Mouse (Mus musculus) cerebellum, adult 2 months (tissue): ENCODE measurements around the gene Mtap. TPM values are rescaled to one million over a fixed set of nuclear protein-coding genes. Genes with fewer than 3 reads are reported as not detected.

ENCODE experiments used
- DNase-seq, 2 experiments: peaks; one replicate each; pipeline ENCODE4 v3.0.0; 2021
- H3K27ac ChIP-seq: fragments of 200-500 bp; 2 replicates; pipeline ENCODE4 v1.5.1; 2012; ENCODE audit warnings: low read length, control low read depth, inconsistent platforms; ENCODE audit not compliant: insufficient read depth
- H3K27me3 ChIP-seq: fragments of 200-500 bp; 2 replicates; pipeline ENCODE4 v1.6.1; 2012; ENCODE audit warnings: inconsistent platforms, mild to moderate bottlenecking, low read length, moderate library complexity; ENCODE audit not compliant: control insufficient read depth, insufficient read depth
- H3K4me1 ChIP-seq: fragments of 200-500 bp; 2 replicates; pipeline ENCODE4 v1.6.1; 2011; ENCODE audit warnings: low read length; ENCODE audit not compliant: control insufficient read depth, insufficient read depth
- H3K4me3 ChIP-seq: fragments of 200-500 bp; replicated peaks from 2 replicates; pipeline ENCODE3; 2011; ENCODE audit warnings: mild to moderate bottlenecking, low read depth, low read length, control low read depth; ENCODE audit not compliant: insufficient read depth
- CTCF ChIP-seq: fragments of 200-500 bp; IDR thresholded peaks from 2 replicates; pipeline ENCODE4 v1.5.1; 2011; ENCODE audit warnings: low read depth, mild to moderate bottlenecking, control low read depth, low read length, moderate library complexity, borderline replicate concordance; ENCODE audit not compliant: insufficient read depth
- POLR2A ChIP-seq: fragments of 200-500 bp; IDR thresholded peaks from 2 replicates; pipeline ENCODE4 v1.6.1; 2011; ENCODE audit warnings: low read length, control low read depth, borderline replicate concordance; ENCODE audit not compliant: insufficient read depth
- WGBS: fragments of 180-500 bp; shearing (Covaris S2); methylation state at CpG from one replicate; pipeline ENCODE4 v1.1.7; 2018; 5-methylcytosine and 5-hydroxymethylcytosine counted together
- polyA plus RNA-seq: library from polyadenylated mRNA; depleted of rRNA; stranded (reverse); fragments of >200 nt; gene quantifications from 2 replicates; pipeline ENCODE4 v1.2.3, GENCODE M21; 2012; rRNA removed

Mtap gene
- polyA plus RNA-seq, 1 experiment, result 12.6 TPM

- WGBS, result 97% methylated on average over 3 of the region's 3 CpGs
- TF ChIP-seq POLR2A (no peak), CTCF (no peak)
- H3K4me1 ChIP-seq, result no peaks in the 10 kb centered on the region
- H3K27me3 ChIP-seq, result no peaks in the 10 kb centered on the region
- DNase-seq, result no peak
- no peak overlapping the region for H3K4me3 ChIP-seq
- no peak overlapping the region for H3K27ac ChIP-seq
These were observed 45.6 kb downstream of the Mtap start for GRCm38 (mm10) chr4:89182486-89182885.

DNA sequence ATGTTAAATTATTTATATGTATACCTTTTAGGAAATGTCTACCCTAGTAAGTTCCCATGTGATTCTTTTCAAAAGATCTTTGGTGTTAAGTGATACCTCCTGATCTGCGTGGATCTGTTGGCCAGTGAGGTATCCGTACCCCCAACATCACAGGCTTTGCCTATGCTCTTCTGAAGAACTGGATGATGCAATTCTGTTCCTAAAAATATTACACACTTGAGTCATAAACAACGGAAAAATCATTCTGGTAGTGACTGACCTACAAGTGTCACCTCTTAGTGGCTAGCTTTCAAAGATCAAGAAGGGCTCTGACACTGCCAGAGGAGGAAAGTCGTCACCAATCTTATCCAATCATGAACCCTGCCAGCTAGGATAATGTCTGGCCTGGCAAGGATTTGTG, 58.6 kb downstream of the Mtap start:
- Histone ChIP-seq H3K27me3 (no peaks in the 10 kb centered on the region), H3K4me1 (no peaks in the 10 kb centered on the region), H3K4me3 (no peak overlapping the region), H3K27ac (no peak overlapping the region)
- TF ChIP-seq CTCF (no peak), POLR2A (no peak)
- DNase-seq, result no peak
- WGBS, result 82% methylated on average over 4 of the region's 4 CpGs

GRCm38 (mm10) chr4:89197128-89197527, 60.2 kb downstream of the Mtap start:
- Histone ChIP-seq H3K27ac (no peak overlapping the region), H3K4me3 (no peak overlapping the region), H3K4me1 (no peaks in the 10 kb centered on the region), H3K27me3 (no peaks in the 10 kb centered on the region)
- TF ChIP-seq POLR2A, result no peak
- no peak for TF ChIP-seq CTCF
- DNase-seq, result no peak

GRCm38 (mm10) chr4:89200806-89201205, 63.9 kb downstream of the Mtap start:
- 96% methylated on average over 1 of the region's 1 CpGs for WGBS

GRCm38 (mm10) chr4:89209310-89209709, 72.4 kb downstream of the Mtap start:
- TF ChIP-seq POLR2A (no peak), CTCF (no peak)
- Histone ChIP-seq H3K27ac (no peak overlapping the region), H3K27me3 (no peaks in the 10 kb centered on the region), H3K4me3 (no peak overlapping the region), H3K4me1 (no peaks in the 10 kb centered on the region)
- no peak for DNase-seq

More at GRCm38 (mm10) chr4:89200806-89201205, 63.9 kb downstream of the Mtap start:
- no peaks in the 10 kb centered on the region for H3K4me1 ChIP-seq
- no peaks in the 10 kb centered on the region for H3K27me3 ChIP-seq
- TF ChIP-seq CTCF (no peak), POLR2A (no peak)
- no peak overlapping the region for H3K27ac ChIP-seq
- DNase-seq, result no peak
- H3K4me3 ChIP-seq, result no peak overlapping the region

- Histone ChIP-seq H3K4me1 (no peaks in the 10 kb centered on the region), H3K4me3 (no peak overlapping the region), H3K27ac (no peak overlapping the region), H3K27me3 (no peaks in the 10 kb centered on the region)
- TF ChIP-seq CTCF (no peak), POLR2A (no peak)
- no peak for DNase-seq
- 82% methylated on average over 7 of the region's 7 CpGs for WGBS
These were observed 73.4 kb downstream of the Mtap start for GRCm38 (mm10) chr4:89210314-89210713.

DNA sequence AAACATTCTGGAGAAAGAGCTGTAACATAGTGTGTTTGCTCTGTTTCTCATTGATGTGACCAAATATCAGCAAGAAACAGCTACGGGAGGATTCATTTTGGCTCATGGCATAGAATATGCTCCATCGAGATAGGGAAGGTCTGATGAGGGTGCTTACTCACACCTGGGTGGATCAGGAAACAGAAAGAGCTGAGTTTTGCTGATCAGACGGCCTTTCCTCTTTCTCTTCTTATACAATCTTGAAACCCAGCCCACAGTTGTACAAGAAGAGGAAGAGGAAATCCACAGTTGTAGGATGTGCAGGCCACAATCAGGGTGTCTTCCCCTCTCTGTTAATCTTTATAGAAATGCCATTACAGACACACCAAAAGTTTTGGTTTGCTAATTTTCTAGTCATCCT, 75.3 kb downstream of the Mtap start:
- WGBS, result 82% methylated on average over 3 of the region's 3 CpGs
- Histone ChIP-seq H3K4me3 (no peak overlapping the region), H3K27ac (no peak overlapping the region), H3K27me3 (no peaks in the 10 kb centered on the region), H3K4me1 (no peaks in the 10 kb centered on the region)
- TF ChIP-seq POLR2A, result no peak
- no peak for TF ChIP-seq CTCF
- DNase-seq, result no peak

Other genes starting within 250 kb of the Mtap start
- 0.16 TPM in 1 of 2 replicates, not detected in the other for gene Cdkn2a, start 157.5 kb downstream of the Mtap start, polyA plus RNA-seq
- gene Cdkn2b, start 173.9 kb downstream of the Mtap start, polyA plus RNA-seq, result 1.3 and 1.4 TPM in 2 replicates